Mouse (Mus musculus): ENCODE results near the gene Coa5. TPM values are rescaled to one million over a fixed set of nuclear protein-coding genes. Genes with fewer than 3 reads are reported as not detected.
A peak's percentile ranks its signal among the peaks of the same experiment; 100 is the strongest.

Coa5 gene
- polyA plus RNA-seq, 1 experiment from 2014 or later, result 60.4 TPM

- WGBS, result 77% methylated on average over 3 of the region's 3 CpGs
- Histone ChIP-seq H3K9ac (ENCODE audit: low read depth, low read length) (no peak overlapping the region), H3K27ac (ENCODE audit: low read depth, low read length) (no peak overlapping the region), H3K9me3 (ENCODE audit: control insufficient read depth, low read length) (no peaks in the 10 kb centered on the region), H3K4me1 (ENCODE audit: control insufficient read depth, insufficient read depth, low read depth, low read length) (no peaks in the 10 kb centered on the region), H3K4me3 (ENCODE audit: low read length) (no peak overlapping the region), H3K36me3 (ENCODE audit: control insufficient read depth, insufficient read depth, low read length) (peaks cover 4% of the 10 kb centered on the region; the same call in 1 of the 2 replicates), H3K4me2 (ENCODE audit: low read length) (no peak overlapping the region), H3K27me3 (replicated peaks; ENCODE audit: control insufficient read depth, insufficient read depth, low read length) (no peaks in the 10 kb centered on the region)
- ATAC-seq, result no peak
Observed at GRCm38 (mm10) chr1:37408678-37409077, 21.2 kb downstream of the Coa5 start.

GRCm38 (mm10) chr1:37408059-37408458 lies 21.8 kb downstream of the Coa5 start:
- Histone ChIP-seq H3K9ac (ENCODE audit: low read depth, low read length) (no peak overlapping the region), H3K9me3 (ENCODE audit: control insufficient read depth, low read length) (no peaks in the 10 kb centered on the region), H3K4me3 (ENCODE audit: low read length) (no peak overlapping the region), H3K4me1 (ENCODE audit: control insufficient read depth, insufficient read depth, low read depth, low read length) (no peaks in the 10 kb centered on the region), H3K27me3 (replicated peaks; ENCODE audit: control insufficient read depth, insufficient read depth, low read length) (no peaks in the 10 kb centered on the region), H3K27ac (ENCODE audit: low read depth, low read length) (no peak overlapping the region), H3K4me2 (ENCODE audit: low read length) (no peak overlapping the region), H3K36me3 (ENCODE audit: control insufficient read depth, insufficient read depth, low read length) (peaks cover 4% of the 10 kb centered on the region; the same call in 1 of the 2 replicates)
- WGBS, result 85% methylated on average over 8 of the region's 8 CpGs
- no peak for ATAC-seq

GRCm38 (mm10) chr1:37407228-37407627 lies 22.7 kb downstream of the Coa5 start:
- ATAC-seq, result no peak
- no peak overlapping the region for H3K4me2 ChIP-seq (ENCODE audit: low read length)
- H3K9me3 ChIP-seq (ENCODE audit: control insufficient read depth, low read length), result no peaks in the 10 kb centered on the region
- no peaks in the 10 kb centered on the region for H3K4me1 ChIP-seq (ENCODE audit: control insufficient read depth, insufficient read depth, low read depth, low read length)
- H3K27me3 ChIP-seq (replicated peaks; ENCODE audit: control insufficient read depth, insufficient read depth, low read length), result no peaks in the 10 kb centered on the region
- WGBS, result 81% methylated on average over 8 of the region's 8 CpGs
- H3K9ac ChIP-seq (ENCODE audit: low read depth, low read length), result no peak overlapping the region
- H3K4me3 ChIP-seq (ENCODE audit: low read length), result no peak overlapping the region
- H3K36me3 ChIP-seq (ENCODE audit: control insufficient read depth, insufficient read depth, low read length), result peaks cover 7% of the 10 kb centered on the region; the same call in 1 of the 2 replicates
- H3K27ac ChIP-seq (ENCODE audit: low read depth, low read length), result no peak overlapping the region

GRCm38 (mm10) chr1:37405137-37405536 lies 24.8 kb downstream of the Coa5 start:
- ATAC-seq, result peak; percentile 61; the same call in 1 of the 2 replicates
- no peaks in the 10 kb centered on the region for H3K9me3 ChIP-seq (ENCODE audit: control insufficient read depth, low read length)
- no peak overlapping the region for H3K27ac ChIP-seq (ENCODE audit: low read depth, low read length)
- peaks cover 15% of the 10 kb centered on the region for H3K36me3 ChIP-seq (ENCODE audit: control insufficient read depth, insufficient read depth, low read length)
- 68% methylated on average over 2 of the region's 2 CpGs for WGBS
- H3K4me1 ChIP-seq (ENCODE audit: control insufficient read depth, insufficient read depth, low read depth, low read length), result no peaks in the 10 kb centered on the region
- H3K4me3 ChIP-seq (ENCODE audit: low read length), result no peak overlapping the region
- H3K27me3 ChIP-seq (replicated peaks; ENCODE audit: control insufficient read depth, insufficient read depth, low read length), result no peaks in the 10 kb centered on the region
- H3K4me2 ChIP-seq (ENCODE audit: low read length), result no peak overlapping the region
- no peak overlapping the region for H3K9ac ChIP-seq (ENCODE audit: low read depth, low read length)

GRCm38 (mm10) chr1:37401687-37402086 lies 28.2 kb downstream of the Coa5 start:
- Histone ChIP-seq H3K27ac (ENCODE audit: low read depth, low read length) (no peak overlapping the region), H3K4me2 (ENCODE audit: low read length) (no peak overlapping the region), H3K36me3 (ENCODE audit: control insufficient read depth, insufficient read depth, low read length) (peaks cover 18% of the 10 kb centered on the region), H3K4me1 (ENCODE audit: control insufficient read depth, insufficient read depth, low read depth, low read length) (no peaks in the 10 kb centered on the region), H3K27me3 (replicated peaks; ENCODE audit: control insufficient read depth, insufficient read depth, low read length) (no peaks in the 10 kb centered on the region), H3K9me3 (ENCODE audit: control insufficient read depth, low read length) (no peaks in the 10 kb centered on the region), H3K9ac (ENCODE audit: low read depth, low read length) (no peak overlapping the region), H3K4me3 (ENCODE audit: low read length) (no peak overlapping the region)
- ATAC-seq, result 0 out of 2 replicates have a peak, but pooled peaks have one; percentile 34
- WGBS, result 55% methylated on average over 4 of the region's 4 CpGs

GRCm38 (mm10) chr1:37399734-37400133 lies 30.2 kb downstream of the Coa5 start:
- ATAC-seq, result no peak
- no peak overlapping the region for H3K4me2 ChIP-seq (ENCODE audit: low read length)
- H3K9ac ChIP-seq (ENCODE audit: low read depth, low read length), result no peak overlapping the region
- no peaks in the 10 kb centered on the region for H3K27me3 ChIP-seq (replicated peaks; ENCODE audit: control insufficient read depth, insufficient read depth, low read length)
- no peaks in the 10 kb centered on the region for H3K9me3 ChIP-seq (ENCODE audit: control insufficient read depth, low read length)
- H3K27ac ChIP-seq (ENCODE audit: low read depth, low read length), result no peak overlapping the region
- 63% methylated on average over 8 of the region's 8 CpGs for WGBS
- H3K4me1 ChIP-seq (ENCODE audit: control insufficient read depth, insufficient read depth, low read depth, low read length), result no peaks in the 10 kb centered on the region
- H3K4me3 ChIP-seq (ENCODE audit: low read length), result no peak overlapping the region
- peaks cover 23% of the 10 kb centered on the region for H3K36me3 ChIP-seq (ENCODE audit: control insufficient read depth, insufficient read depth, low read length)

- Histone ChIP-seq H3K27ac (ENCODE audit: low read depth, low read length) (no peak overlapping the region), H3K9me3 (ENCODE audit: control insufficient read depth, low read length) (no peaks in the 10 kb centered on the region), H3K27me3 (replicated peaks; ENCODE audit: control insufficient read depth, insufficient read depth, low read length) (no peaks in the 10 kb centered on the region), H3K4me1 (ENCODE audit: control insufficient read depth, insufficient read depth, low read depth, low read length) (no peaks in the 10 kb centered on the region), H3K9ac (ENCODE audit: low read depth, low read length) (no peak overlapping the region), H3K4me2 (ENCODE audit: low read length) (no peak overlapping the region), H3K36me3 (ENCODE audit: control insufficient read depth, insufficient read depth, low read length) (peaks cover 28% of the 10 kb centered on the region), H3K4me3 (ENCODE audit: low read length) (no peak overlapping the region)
- ATAC-seq, result no peak
- 47% methylated on average over 3 of the region's 3 CpGs for WGBS
Observed at GRCm38 (mm10) chr1:37398961-37399360, 30.9 kb downstream of the Coa5 start.

- Histone ChIP-seq H3K9ac (ENCODE audit: low read depth, low read length) (no peak overlapping the region), H3K9me3 (ENCODE audit: control insufficient read depth, low read length) (no peaks in the 10 kb centered on the region), H3K36me3 (ENCODE audit: control insufficient read depth, insufficient read depth, low read length) (peaks cover 31% of the 10 kb centered on the region), H3K27me3 (replicated peaks; ENCODE audit: control insufficient read depth, insufficient read depth, low read length) (no peaks in the 10 kb centered on the region), H3K27ac (ENCODE audit: low read depth, low read length) (no peak overlapping the region), H3K4me2 (ENCODE audit: low read length) (no peak overlapping the region), H3K4me3 (ENCODE audit: low read length) (no peak overlapping the region), H3K4me1 (ENCODE audit: control insufficient read depth, insufficient read depth, low read depth, low read length) (no peaks in the 10 kb centered on the region)
- 67% methylated on average over 1 of the region's 1 CpGs for WGBS
- ATAC-seq, result no peak
Observed at GRCm38 (mm10) chr1:37396481-37396880, 33.4 kb downstream of the Coa5 start.

- Histone ChIP-seq H3K4me3 (ENCODE audit: low read length) (no peak overlapping the region), H3K4me2 (ENCODE audit: low read length) (no peak overlapping the region), H3K27me3 (replicated peaks; ENCODE audit: control insufficient read depth, insufficient read depth, low read length) (no peaks in the 10 kb centered on the region), H3K27ac (ENCODE audit: low read depth, low read length) (no peak overlapping the region), H3K9ac (ENCODE audit: low read depth, low read length) (no peak overlapping the region), H3K4me1 (ENCODE audit: control insufficient read depth, insufficient read depth, low read depth, low read length) (no peaks in the 10 kb centered on the region), H3K36me3 (ENCODE audit: control insufficient read depth, insufficient read depth, low read length) (peaks cover 33% of the 10 kb centered on the region), H3K9me3 (ENCODE audit: control insufficient read depth, low read length) (no peaks in the 10 kb centered on the region)
- no peak for ATAC-seq
- 68% methylated on average over 5 of the region's 5 CpGs for WGBS
Observed at GRCm38 (mm10) chr1:37393174-37393573, 36.7 kb downstream of the Coa5 start.

GRCm38 (mm10) chr1:37386448-37386971 lies 43.4 kb downstream of the Coa5 start:
- no peaks in the 10 kb centered on the region for H3K27me3 ChIP-seq (replicated peaks; ENCODE audit: control insufficient read depth, insufficient read depth, low read length)
- 84% methylated on average over 7 of the region's 7 CpGs for WGBS
- H3K27ac ChIP-seq (ENCODE audit: low read depth, low read length), result no peak overlapping the region
- H3K4me2 ChIP-seq (ENCODE audit: low read length), result no peak overlapping the region
- no peak for ATAC-seq
- H3K9ac ChIP-seq (ENCODE audit: low read depth, low read length), result no peak overlapping the region
- peaks cover 17% of the 10 kb centered on the region for H3K36me3 ChIP-seq (ENCODE audit: control insufficient read depth, insufficient read depth, low read length)
- H3K4me1 ChIP-seq (ENCODE audit: control insufficient read depth, insufficient read depth, low read depth, low read length), result no peaks in the 10 kb centered on the region
- no peaks in the 10 kb centered on the region for H3K9me3 ChIP-seq (ENCODE audit: control insufficient read depth, low read length)
- no peak overlapping the region for H3K4me3 ChIP-seq (ENCODE audit: low read length)
